Mouse (Mus musculus) liver, embryonic 14.5 days (tissue): Measurements from ENCODE around the gene Asgr1. TPM values are rescaled to one million over a fixed set of nuclear protein-coding genes. Genes with fewer than 3 reads are reported as not detected.

Experiments
- ATAC-seq: fragments of 200-750 bp; cut with Nextera tagmentation; 2 replicates; pipeline ENCODE4 v1.8.0; 2017; ENCODE audit warnings: moderate number of reproducible peaks, mild to moderate bottlenecking, moderate library complexity; ENCODE audit not compliant: insufficient read depth
- DNase-seq, 3 experiments: peaks; one replicate each; pipeline ENCODE4 v3.0.0-alpha.2; 2012 to 2013; ENCODE audit warnings: low read depth in 3 of 3, low spot score in 3 of 3
- H3K27ac ChIP-seq: fragments of 300-500 bp; sonication (generic); 2 replicates; pipeline ENCODE4 v1.5.1; 2014; ENCODE audit warnings: moderate library complexity, mild to moderate bottlenecking, control low read depth, inconsistent platforms
- H3K27me3 ChIP-seq: fragments of 300-500 bp; sonication (generic); 2 replicates; pipeline ENCODE4 v1.6.1; 2014; ENCODE audit warnings: mild to moderate bottlenecking, low read length, moderate library complexity; ENCODE audit not compliant: control insufficient read depth, insufficient read depth
- H3K36me3 ChIP-seq: fragments of 300-500 bp; sonication (generic); replicated peaks from 2 replicates; pipeline ENCODE4 v1.6.1; 2014; ENCODE audit warnings: low read depth; ENCODE audit not compliant: control insufficient read depth, insufficient read depth
- H3K4me1 ChIP-seq, 2 experiments: fragments of 200-500 bp in 1 of 2; fragments of 300-500 bp in 1 of 2; sonication (generic) in 1 of 2; replicated peaks; 2 replicates each; pipeline ENCODE4 v1.6.1; 2012 to 2014; ENCODE audit warnings: antibody characterized with exemption in 1 of 2, inconsistent platforms in 1 of 2, low read length in 1 of 2; ENCODE audit not compliant: control insufficient read depth in 2 of 2, insufficient read depth in 2 of 2
- H3K4me2 ChIP-seq: fragments of 300-500 bp; sonication (generic); 2 replicates; pipeline ENCODE4 v1.6.1; 2014; ENCODE audit warnings: low read depth, mild to moderate bottlenecking, control low read depth, moderate library complexity
- H3K4me3 ChIP-seq, 2 experiments: fragments of 200-500 bp in 1 of 2; fragments of 300-500 bp in 1 of 2; sonication (generic) in 1 of 2; 2 replicates each; pipeline ENCODE4 v1.5.1; 2012 to 2014; ENCODE audit warnings: low read depth in 2 of 2, low read length in 2 of 2, mild to moderate bottlenecking in 2 of 2, control low read depth in 1 of 2, inconsistent platforms in 1 of 2, moderate library complexity in 1 of 2; ENCODE audit not compliant: insufficient read depth in 1 of 2
- H3K9ac ChIP-seq: fragments of 300-500 bp; sonication (generic); replicated peaks from 2 replicates; pipeline ENCODE4 v1.6.1; 2014; ENCODE audit warnings: mild to moderate bottlenecking, control low read depth, moderate library complexity
- H3K9me3 ChIP-seq: fragments of 300-500 bp; sonication (generic); 2 replicates; pipeline ENCODE4 v1.6.1; 2016; ENCODE audit warnings: low read length, mixed read lengths; ENCODE audit not compliant: control insufficient read depth
- CTCF ChIP-seq: IDR thresholded peaks from 2 replicates; pipeline ENCODE4 v1.5.1; 2016; ENCODE audit warnings: antibody characterized with exemption, low read depth, control low read depth
- EP300 ChIP-seq: IDR thresholded peaks from 2 replicates; pipeline ENCODE4 v1.6.1; 2016; ENCODE audit warnings: antibody characterized with exemption, low read depth
- WGBS: fragments of 180-500 bp; shearing (Covaris S2); extraction: QIAGEN DNeasy Blood & Tissue Kit; methylation state at CpG from one replicate; pipeline ENCODE4 v1.1.7; 2014; ENCODE audit not compliant: insufficient replicate concordance; 5-methylcytosine and 5-hydroxymethylcytosine counted together
- polyA plus RNA-seq, 2 experiments: library from polyadenylated mRNA; depleted of rRNA in 1 of 2; stranded (reverse) in 1 of 2; unstranded in 1 of 2; fragments of >200 nt; fragmentation: Nextera tagmentation in 1 of 2; extraction: Ambion mirVana in 1 of 2; gene quantifications; 2 replicates each; pipeline versions ENCODE4 v1.2.1 to v1.2.3; 2012 to 2014

The Asgr1 gene
- polyA plus RNA-seq, 2 experiments = 1.3 to 4.1 TPM

- no peak overlapping the region for H3K27ac ChIP-seq
- ATAC-seq = no peak
- no peaks in the 10 kb centered on the region for H3K9me3 ChIP-seq
- DNase-seq = no peak
- no peak overlapping the region for H3K9ac ChIP-seq
- no peak overlapping the region for H3K4me3 ChIP-seq
- H3K4me1 ChIP-seq = peaks cover 3 to 13% of the 10 kb centered on the region in 2 experiments; a peak in 3 of 4 replicates
- no peaks in the 10 kb centered on the region for H3K36me3 ChIP-seq
- peaks cover 6% of the 10 kb centered on the region for H3K27me3 ChIP-seq
- no peak overlapping the region for H3K4me2 ChIP-seq
- TF ChIP-seq EP300 (no peak), CTCF (no peak)
- WGBS = 59% methylated on average over 11 of the region's 11 CpGs
Observed at GRCm38 (mm10) chr11:70029829-70030550, 23.9 kb upstream of the Asgr1 start.

- no peaks in the 10 kb centered on the region for H3K9me3 ChIP-seq
- no peak overlapping the region for H3K27ac ChIP-seq
- no peak for DNase-seq
- H3K27me3 ChIP-seq = peaks cover 2% of the 10 kb centered on the region
- no peak for ATAC-seq
- no peak overlapping the region for H3K4me2 ChIP-seq
- H3K4me3 ChIP-seq = no peak overlapping the region
- peaks cover 3 to 13% of the 10 kb centered on the region in 2 experiments; a peak in 3 of 4 replicates for H3K4me1 ChIP-seq
- no peak overlapping the region for H3K9ac ChIP-seq
- H3K36me3 ChIP-seq = no peaks in the 10 kb centered on the region
- 81% methylated on average over 28 of the region's 28 CpGs for WGBS
- no peak for TF ChIP-seq CTCF
- TF ChIP-seq EP300 = no peak
Observed at GRCm38 (mm10) chr11:70030651-70031320, 23.1 kb upstream of the Asgr1 start.

- 80% methylated on average over 11 of the region's 11 CpGs for WGBS
- Histone ChIP-seq H3K27ac (no peak overlapping the region), H3K9ac (no peak overlapping the region), H3K27me3 (peaks cover 2% of the 10 kb centered on the region), H3K4me2 (no peak overlapping the region), H3K4me3 (no peak overlapping the region), H3K36me3 (no peaks in the 10 kb centered on the region), H3K9me3 (no peaks in the 10 kb centered on the region), H3K4me1 (peaks cover 3 to 13% of the 10 kb centered on the region in 2 experiments; a peak in 3 of 4 replicates)
- DNase-seq = no peak
- no peak for ATAC-seq
- TF ChIP-seq CTCF (no peak), EP300 (no peak)
Observed at GRCm38 (mm10) chr11:70031321-70031670, 22.6 kb upstream of the Asgr1 start.

GRCm38 (mm10) chr11:70038174-70038573, 15.7 kb upstream of the Asgr1 start:
- ATAC-seq = no peak
- Histone ChIP-seq H3K36me3 (no peaks in the 10 kb centered on the region), H3K4me3 (no peak overlapping the region), H3K27ac (no peak overlapping the region), H3K4me1 (no peaks in the 10 kb centered on the region), H3K9ac (no peak overlapping the region), H3K9me3 (no peaks in the 10 kb centered on the region), H3K4me2 (no peak overlapping the region), H3K27me3 (no peaks in the 10 kb centered on the region)
- no peak for TF ChIP-seq EP300
- TF ChIP-seq CTCF = no peak
- no peak for DNase-seq
- 43% methylated on average over 7 of the region's 7 CpGs for WGBS

GRCm38 (mm10) chr11:70039631-70040030, 14.3 kb upstream of the Asgr1 start:
- Histone ChIP-seq H3K9ac (no peak overlapping the region), H3K36me3 (no peaks in the 10 kb centered on the region), H3K27me3 (no peaks in the 10 kb centered on the region), H3K27ac (no peak overlapping the region), H3K4me3 (no peak overlapping the region), H3K9me3 (no peaks in the 10 kb centered on the region), H3K4me1 (no peaks in the 10 kb centered on the region), H3K4me2 (no peak overlapping the region)
- ATAC-seq = no peak
- no peak for DNase-seq
- WGBS = 74% methylated on average over 10 of the region's 10 CpGs
- TF ChIP-seq CTCF (no peak), EP300 (no peak)
